Mouse (Mus musculus) heart, embryonic 15.5 days (tissue): ENCODE data around the gene Ahnak2. TPM values are rescaled to one million over a fixed set of nuclear protein-coding genes. Genes with fewer than 3 reads are reported as not detected.

Source experiments
- ATAC-seq: fragments of 200-750 bp; cut with Nextera tagmentation; replicated peaks from 2 replicates; pipeline ENCODE4 v1.8.0; 2017; ENCODE audit warnings: low read depth, moderate TSS enrichment; ENCODE audit not compliant: insufficient number of reproducible peaks, insufficient read depth, low FRiP score
- H3K27ac ChIP-seq: fragments of 300-500 bp; sonication (generic); 2 replicates; pipeline ENCODE4 v1.5.1; 2015; ENCODE audit warnings: mild to moderate bottlenecking, inconsistent platforms
- H3K27me3 ChIP-seq: fragments of 300-500 bp; sonication (generic); 2 replicates; pipeline ENCODE4 v1.6.1; 2015; ENCODE audit warnings: inconsistent platforms
- H3K36me3 ChIP-seq: fragments of 300-500 bp; sonication (generic); 2 replicates; pipeline ENCODE4 v1.6.1; 2015; ENCODE audit warnings: mild to moderate bottlenecking, inconsistent platforms
- H3K4me1 ChIP-seq: fragments of 300-500 bp; sonication (generic); replicated peaks from 2 replicates; pipeline ENCODE4 v1.6.1; 2015; ENCODE audit warnings: inconsistent platforms
- H3K4me2 ChIP-seq: fragments of 300-500 bp; sonication (generic); 2 replicates; pipeline ENCODE4 v1.6.1; 2015; ENCODE audit warnings: inconsistent platforms, mild to moderate bottlenecking, moderate library complexity
- H3K4me3 ChIP-seq: fragments of 300-500 bp; sonication (generic); 2 replicates; pipeline ENCODE4 v1.5.1; 2015; ENCODE audit warnings: mild to moderate bottlenecking, inconsistent platforms
- H3K9ac ChIP-seq: fragments of 300-500 bp; sonication (generic); 2 replicates; pipeline ENCODE4 v1.6.1; 2015; ENCODE audit warnings: mild to moderate bottlenecking, inconsistent platforms
- H3K9me3 ChIP-seq: fragments of 300-500 bp; sonication (generic); replicated peaks from 2 replicates; pipeline ENCODE4 v1.6.1; 2016; ENCODE audit warnings: inconsistent platforms
- WGBS: fragments of 180-500 bp; shearing (Covaris S2); methylation state at CpG from one replicate; pipeline ENCODE4 v1.1.7; 2015; ENCODE audit warnings: mixed read lengths; 5-methylcytosine and 5-hydroxymethylcytosine counted together
- polyA plus RNA-seq: library from polyadenylated mRNA; unstranded; fragments of >200 nt; fragmentation: Nextera tagmentation; extraction: Ambion mirVana; gene quantifications from 2 replicates; pipeline ENCODE4 v1.2.1, GENCODE M21; 2015

The Ahnak2 gene
- polyA plus RNA-seq, 1 experiment from 2014 or later: 2.1 TPM

- peaks cover 5% of the 10 kb centered on the region; the same call in 1 of the 2 replicates for H3K27me3 ChIP-seq
- no peaks in the 10 kb centered on the region for H3K36me3 ChIP-seq
- H3K9ac ChIP-seq: no peak overlapping the region
- 73% methylated on average over 6 of the region's 6 CpGs for WGBS
- no peak overlapping the region for H3K4me2 ChIP-seq
- H3K4me3 ChIP-seq: no peak overlapping the region
- H3K9me3 ChIP-seq: no peaks in the 10 kb centered on the region
- no peak overlapping the region for H3K27ac ChIP-seq
- no peak for ATAC-seq
- peaks cover 7% of the 10 kb centered on the region; the same call in 1 of the 2 replicates for H3K4me1 ChIP-seq
These were observed 33.4 kb downstream of the Ahnak2 start for GRCm38 (mm10) chr12:112769031-112769430.

- no peak overlapping the region for H3K4me3 ChIP-seq
- 0 out of 2 replicates have a peak, but pooled peaks cover 2% of the 10 kb centered on the region for H3K4me1 ChIP-seq
- no peak overlapping the region for H3K27ac ChIP-seq
- no peaks in the 10 kb centered on the region for H3K36me3 ChIP-seq
- peaks cover 5% of the 10 kb centered on the region; the same call in 1 of the 2 replicates for H3K27me3 ChIP-seq
- no peaks in the 10 kb centered on the region for H3K9me3 ChIP-seq
- H3K9ac ChIP-seq: no peak overlapping the region
- WGBS: 77% methylated on average over 8 of the region's 8 CpGs
- no peak overlapping the region for H3K4me2 ChIP-seq
- no peak for ATAC-seq
These were observed 34.3 kb downstream of the Ahnak2 start for GRCm38 (mm10) chr12:112768166-112768565.

- no peak overlapping the region for H3K9ac ChIP-seq
- H3K27me3 ChIP-seq: peaks cover 3% of the 10 kb centered on the region; the same call in 1 of the 2 replicates
- no peaks in the 10 kb centered on the region for H3K36me3 ChIP-seq
- H3K4me2 ChIP-seq: no peak overlapping the region
- 90% methylated on average over 16 of the region's 16 CpGs for WGBS
- no peak for ATAC-seq
- no peak overlapping the region for H3K27ac ChIP-seq
- no peaks in the 10 kb centered on the region for H3K9me3 ChIP-seq
- no peaks in the 10 kb centered on the region for H3K4me1 ChIP-seq
- H3K4me3 ChIP-seq: no peak overlapping the region
These were observed 35.2 kb downstream of the Ahnak2 start for GRCm38 (mm10) chr12:112767036-112767890.

GRCm38 (mm10) chr12:112766586-112766985 is 35.9 kb downstream of the Ahnak2 start:
- H3K36me3 ChIP-seq: no peaks in the 10 kb centered on the region
- no peak overlapping the region for H3K27ac ChIP-seq
- no peaks in the 10 kb centered on the region for H3K27me3 ChIP-seq
- no peaks in the 10 kb centered on the region for H3K4me1 ChIP-seq
- no peak overlapping the region for H3K9ac ChIP-seq
- H3K4me2 ChIP-seq: no peak overlapping the region
- ATAC-seq: no peak
- WGBS: 87% methylated on average over 7 of the region's 7 CpGs
- no peak overlapping the region for H3K4me3 ChIP-seq
- H3K9me3 ChIP-seq: no peaks in the 10 kb centered on the region

- Histone ChIP-seq H3K4me2 (no peak overlapping the region), H3K4me1 (no peaks in the 10 kb centered on the region), H3K9me3 (no peaks in the 10 kb centered on the region), H3K27me3 (no peaks in the 10 kb centered on the region), H3K4me3 (no peak overlapping the region), H3K27ac (no peak overlapping the region), H3K36me3 (no peaks in the 10 kb centered on the region), H3K9ac (no peak overlapping the region)
- WGBS: 85% methylated on average over 7 of the region's 7 CpGs
- ATAC-seq: no peak
These were observed 37.5 kb downstream of the Ahnak2 start for GRCm38 (mm10) chr12:112764991-112765390.

- no peak overlapping the region for H3K27ac ChIP-seq
- no peaks in the 10 kb centered on the region for H3K9me3 ChIP-seq
- H3K9ac ChIP-seq: no peak overlapping the region
- no peak for ATAC-seq
- no peaks in the 10 kb centered on the region for H3K27me3 ChIP-seq
- H3K36me3 ChIP-seq: no peaks in the 10 kb centered on the region
- WGBS: 61% methylated on average over 5 of the region's 5 CpGs
- no peak overlapping the region for H3K4me2 ChIP-seq
- no peaks in the 10 kb centered on the region for H3K4me1 ChIP-seq
- no peak overlapping the region for H3K4me3 ChIP-seq
These were observed 38.3 kb downstream of the Ahnak2 start for GRCm38 (mm10) chr12:112764141-112764540.

GRCm38 (mm10) chr12:112763176-112763575 is 39.3 kb downstream of the Ahnak2 start:
- no peaks in the 10 kb centered on the region for H3K4me1 ChIP-seq
- no peak overlapping the region for H3K9ac ChIP-seq
- no peaks in the 10 kb centered on the region for H3K9me3 ChIP-seq
- no peaks in the 10 kb centered on the region for H3K36me3 ChIP-seq
- H3K27ac ChIP-seq: no peak overlapping the region
- H3K4me3 ChIP-seq: no peak overlapping the region
- no peak overlapping the region for H3K4me2 ChIP-seq
- WGBS: 73% methylated on average over 4 of the region's 4 CpGs
- no peaks in the 10 kb centered on the region for H3K27me3 ChIP-seq
- ATAC-seq: no peak

- Histone ChIP-seq H3K36me3 (no peaks in the 10 kb centered on the region), H3K4me2 (peak overlapping the region; percentile 8; the same call in 1 of the 2 replicates), H3K9ac (no peak overlapping the region), H3K27me3 (no peaks in the 10 kb centered on the region), H3K27ac (no peak overlapping the region), H3K9me3 (no peaks in the 10 kb centered on the region), H3K4me3 (peak overlapping the region; percentile 24; the same call in 1 of the 2 replicates), H3K4me1 (no peaks in the 10 kb centered on the region)
- no peak for ATAC-seq
- WGBS: 67% methylated on average over 3 of the region's 3 CpGs
These were observed 40.4 kb downstream of the Ahnak2 start for GRCm38 (mm10) chr12:112762018-112762417.

GRCm38 (mm10) chr12:112761411-112761810 is 41.0 kb downstream of the Ahnak2 start:
- ATAC-seq: no peak
- H3K36me3 ChIP-seq: no peaks in the 10 kb centered on the region
- 79% methylated on average over 4 of the region's 4 CpGs for WGBS
- peak overlapping the region; percentile 24 for H3K4me3 ChIP-seq
- H3K9ac ChIP-seq: no peak overlapping the region
- no peak overlapping the region for H3K27ac ChIP-seq
- 0 out of 2 replicates have a peak overlapping the region, but pooled peaks have one; percentile 10 for H3K4me2 ChIP-seq
- no peaks in the 10 kb centered on the region for H3K4me1 ChIP-seq
- no peaks in the 10 kb centered on the region for H3K9me3 ChIP-seq
- no peaks in the 10 kb centered on the region for H3K27me3 ChIP-seq

- no peaks in the 10 kb centered on the region for H3K9me3 ChIP-seq
- no peaks in the 10 kb centered on the region for H3K36me3 ChIP-seq
- no peak within 1 kb of the TSS for H3K9ac ChIP-seq
- peak within 1 kb of the TSS; percentile 24 for H3K4me3 ChIP-seq
- H3K27ac ChIP-seq: no peak within 1 kb of the TSS
- no peaks in the 10 kb centered on the region for H3K4me1 ChIP-seq
- 34% methylated on average over 4 of the region's 4 CpGs for WGBS
- H3K27me3 ChIP-seq: no peaks in the 10 kb centered on the region
- no peak for ATAC-seq
- 0 out of 2 replicates have a peak within 1 kb of the TSS, but pooled peaks have one; percentile 10 for H3K4me2 ChIP-seq
These were observed 42.1 kb downstream of the Ahnak2 start, which contains the start of gene Pld4 for GRCm38 (mm10) chr12:112760154-112760926. Gene Pld4, plus strand, starts transcription at chr12:112760655.

GRCm38 (mm10) chr12:112759471-112759870 is 43.0 kb downstream of the Ahnak2 start:
- ATAC-seq: no peak
- no peaks in the 10 kb centered on the region for H3K36me3 ChIP-seq
- no peaks in the 10 kb centered on the region for H3K4me1 ChIP-seq
- no peak overlapping the region for H3K4me3 ChIP-seq
- no peak overlapping the region for H3K4me2 ChIP-seq
- no peaks in the 10 kb centered on the region for H3K27me3 ChIP-seq
- 77% methylated on average over 3 of the region's 3 CpGs for WGBS
- H3K9ac ChIP-seq: no peak overlapping the region
- no peaks in the 10 kb centered on the region for H3K9me3 ChIP-seq
- no peak overlapping the region for H3K27ac ChIP-seq
